Mouse (Mus musculus) hindbrain, embryonic 10.5 days (tissue): Measurements from ENCODE around the gene Vmn1r30. TPM values are rescaled to one million over a fixed set of nuclear protein-coding genes. Genes with fewer than 3 reads are reported as not detected.

Source experiments
- DNase-seq: peaks from one replicate; pipeline ENCODE4 v3.0.0-alpha.2; 2017; ENCODE audit warnings: low spot score
- H3K27ac ChIP-seq: fragments of 300-500 bp; sonication (generic); 2 replicates; pipeline ENCODE4 v1.5.1; 2016; ENCODE audit warnings: mild to moderate bottlenecking, moderate library complexity
- H3K27me3 ChIP-seq: fragments of 300-500 bp; sonication (generic); 2 replicates; pipeline ENCODE4 v1.6.1; 2016; ENCODE audit warnings: mild to moderate bottlenecking; ENCODE audit not compliant: poor library complexity, insufficient read depth, severe bottlenecking
- H3K36me3 ChIP-seq: fragments of 300-500 bp; sonication (generic); 2 replicates; pipeline ENCODE4 v1.6.1; 2016; ENCODE audit warnings: mild to moderate bottlenecking, moderate library complexity
- H3K4me1 ChIP-seq: fragments of 300-500 bp; sonication (generic); replicated peaks from 2 replicates; pipeline ENCODE4 v1.6.1; 2016; ENCODE audit warnings: mild to moderate bottlenecking
- H3K4me3 ChIP-seq: fragments of 300-500 bp; sonication (generic); 2 replicates; pipeline ENCODE4 v1.5.1; 2016; ENCODE audit warnings: mild to moderate bottlenecking, moderate library complexity
- H3K9me3 ChIP-seq: fragments of 300-500 bp; sonication (generic); 2 replicates; pipeline ENCODE4 v1.6.1; 2016; ENCODE audit warnings: mild to moderate bottlenecking, moderate library complexity
- WGBS: fragments of 180-500 bp; shearing (Covaris S2); methylation state at CpG from one replicate; pipeline ENCODE4 v1.1.7; 2016; 5-methylcytosine and 5-hydroxymethylcytosine counted together
- polyA plus RNA-seq: library from polyadenylated mRNA; unstranded; fragments of >200 nt; fragmentation: Nextera tagmentation; extraction: Ambion mirVana; gene quantifications from 2 replicates; pipeline ENCODE4 v1.2.1, GENCODE M21; 2016

Gene Vmn1r30
- not detected in 2 replicates for polyA plus RNA-seq

- Histone ChIP-seq H3K9me3 (no peaks in the 10 kb centered on the region), H3K4me3 (no peak within 1 kb of the TSS), H3K4me1 (no peaks in the 10 kb centered on the region), H3K27me3 (no peaks in the 10 kb centered on the region), H3K36me3 (no peaks in the 10 kb centered on the region), H3K27ac (no peak within 1 kb of the TSS)
- DNase-seq = no peak
These were observed at the start of gene Vmn1r30 for GRCm38 (mm10) chr6:58443285-58443684. TSS of gene Vmn1r30 (minus strand) at chr6:58443385.

DNA sequence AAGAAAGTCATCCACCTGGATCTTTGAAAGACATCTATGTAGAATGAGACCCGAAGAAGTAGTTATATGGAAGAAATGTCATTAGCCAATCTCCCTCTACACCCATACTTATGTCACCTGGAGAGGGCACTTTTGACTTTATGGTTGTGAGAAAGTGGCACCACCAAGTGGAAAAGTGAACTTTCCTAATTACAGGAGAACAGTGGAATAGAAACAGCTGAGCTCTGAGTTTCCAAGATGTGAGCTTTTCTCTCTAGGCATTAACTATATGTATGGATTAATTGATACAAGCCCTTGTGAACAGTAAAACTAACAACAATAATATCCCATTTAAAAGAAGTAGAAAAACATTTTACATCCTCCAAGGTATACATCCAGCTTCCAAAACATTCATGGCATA, 32.0 kb upstream of the Vmn1r30 start, which contains the start of gene Vmn1r31:
TSS of gene Vmn1r31 (minus strand) at position 101 of the 400 bp plus-strand sequence.
- Histone ChIP-seq H3K27ac (no peak within 1 kb of the TSS), H3K9me3 (no peaks in the 10 kb centered on the region), H3K27me3 (no peaks in the 10 kb centered on the region), H3K4me3 (no peak within 1 kb of the TSS), H3K4me1 (no peaks in the 10 kb centered on the region), H3K36me3 (no peaks in the 10 kb centered on the region)
- 87% methylated on average over 1 of the region's 1 CpGs for WGBS
- DNase-seq = no peak

Other genes starting within 250 kb of the Vmn1r30 start
- gene Vmn1r27, start 224.6 kb downstream of the Vmn1r30 start, polyA plus RNA-seq = not detected in 2 replicates
- gene Vmn1r28, start 181.3 kb downstream of the Vmn1r30 start, polyA plus RNA-seq = not detected in 2 replicates
- gene Vmn1r29, start 141.8 kb downstream of the Vmn1r30 start, polyA plus RNA-seq = not detected in 2 replicates
- not detected in 2 replicates for gene Vmn1r31, start 31.9 kb upstream of the Vmn1r30 start, polyA plus RNA-seq
- gene Abcg2, start 141.1 kb upstream of the Vmn1r30 start, polyA plus RNA-seq = 41.6 and 50.6 TPM in 2 replicates